Comparison of ENCODE assay signal across 18 mouse cellular contexts in genomic region chr17:29585446-29585845, GRCm38 (mm10).
DNase-seq lines count a peak whose midpoint lies in the region.
"Had no signal": no experiment of that assay in that cellular context is flagged by ENCODE, and none has a peak within 500 bp of the region (broad histone marks: within the 10 kb centered on the region; RNA-seq: fewer than 3 reads in every experiment).

No protein-coding gene starts in this region.

- DNase-seq in B cell, adult 2 months: peak; percentile 31
- peak; percentile 22 for DNase-seq in CD4-positive helper T cell, adult 2 months (ENCODE audit: low read depth, low spot score)
- DNase-seq in induced T-regulatory cell, adult 2 months (ENCODE audit: low read depth): peak; percentile 22
- peak; percentile 41 to 48 for DNase-seq in thymus, postnatal 10 days (ENCODE audit: low spot score in 2 of 2)
- DNase-seq in adipocyte (ENCODE audit: low spot score): no peak
- DNase-seq in Muller cell, postnatal 12 days (ENCODE audit: inconsistent ontology term): no peak
- DNase-seq in MN1 (ENCODE audit: low spot score): no peak
- DNase-seq: adrenal gland, postnatal 14 days; cerebellum, adult 2 months; cerebellum, postnatal 36 days; gastrocnemius, postnatal 25 days; heart, adult 2 months; heart, postnatal 36 days; kidney, adult 9 months; kidney, postnatal 14 days; left cerebral cortex, postnatal 4 days; lung, embryonic 14.5 days; right cerebral cortex, postnatal 4 days had no signal

Comparison
In these comparisons a context has a peak if more than half of its experiments do, and no peak if none do; other contexts are left out.
1. DNase-seq: peak in B cell, adult 2 months (2 of 2), CD4-positive helper T cell, adult 2 months (single experiment), induced T-regulatory cell, adult 2 months (single experiment) and thymus, postnatal 10 days (2 of 2); none in adipocyte (single experiment), Muller cell, postnatal 12 days (single experiment) and MN1 (single experiment).